Mouse (Mus musculus): Measurements from ENCODE around the gene Tcf19.
"Not testable (repeated sequence)": the region's sequence is repeated elsewhere in the genome, so short reads cannot be mapped to it uniquely, and the experiment has no call there.

Tcf19 gene

DNA sequence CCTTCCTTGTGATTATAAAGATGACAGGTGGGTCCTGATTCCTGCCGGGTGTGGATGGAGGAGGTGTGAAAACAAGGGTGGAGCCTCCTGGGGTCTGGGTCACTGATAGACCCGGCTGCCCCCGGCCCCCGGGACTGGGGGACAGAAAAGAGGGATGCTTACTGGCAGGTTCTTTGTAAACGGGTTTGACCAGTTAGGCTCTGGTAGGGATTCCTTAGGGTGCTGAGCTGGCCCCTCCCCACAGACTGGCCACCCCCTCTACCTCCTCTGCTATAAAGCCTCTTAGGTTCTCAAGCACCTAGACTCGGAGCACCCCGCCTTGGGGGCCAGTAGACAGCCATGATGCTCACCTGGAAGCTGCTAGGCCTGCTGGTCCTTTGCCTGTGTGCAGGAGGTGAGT is 16.3 kb upstream of the Tcf19 start, which contains the start of gene Psors1c2:
Psors1c2 (plus strand) TSS at position 301 of the 400 bp plus-strand sequence.
- DNase-seq (ENCODE audit: low spot score in 2 of 2) = no peak

DNA sequence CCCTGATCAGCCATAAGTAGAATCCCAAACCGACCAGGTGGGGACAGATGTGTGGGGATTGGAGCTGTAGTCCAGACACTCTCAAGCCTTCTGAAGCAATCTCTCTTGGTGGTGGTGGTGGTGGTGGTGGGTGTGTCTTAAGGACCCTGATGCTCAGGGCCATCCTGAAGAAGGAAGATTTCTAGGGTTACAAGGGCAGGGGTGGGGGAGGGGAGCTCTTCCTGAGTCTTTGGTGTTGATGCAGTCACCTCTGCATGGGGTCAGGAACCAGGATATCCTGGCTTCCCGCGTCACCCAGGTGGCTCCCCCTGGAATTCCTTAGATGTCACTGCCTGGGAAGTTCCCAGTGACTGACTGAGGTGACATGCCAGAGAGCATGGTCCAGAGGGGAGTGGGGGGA is 15.7 kb upstream of the Tcf19 start:
- no peak for DNase-seq (ENCODE audit: low spot score in 2 of 2)

DNA sequence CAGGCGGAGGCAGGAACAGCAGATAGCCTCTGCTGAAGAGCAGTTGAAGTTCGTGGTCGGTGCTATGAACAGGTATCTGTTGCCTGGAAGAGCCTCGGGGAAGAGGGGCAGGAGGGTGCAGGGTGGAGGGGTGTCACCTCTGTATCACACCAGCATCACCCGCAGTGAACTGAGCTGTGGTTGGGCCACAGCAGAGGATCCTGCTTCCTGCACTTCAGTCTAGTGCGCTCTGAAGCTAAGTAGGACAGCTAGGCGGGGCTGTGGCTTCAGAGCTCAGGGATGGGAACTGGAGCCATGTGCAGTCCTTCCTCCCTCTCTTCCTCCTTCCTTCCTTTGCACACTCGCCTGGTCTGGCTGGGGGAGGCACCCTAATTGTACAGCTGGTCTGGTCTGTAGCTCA is 10.0 kb upstream of the Tcf19 start:
- DNase-seq (ENCODE audit: low spot score in 2 of 2) = no peak

DNA sequence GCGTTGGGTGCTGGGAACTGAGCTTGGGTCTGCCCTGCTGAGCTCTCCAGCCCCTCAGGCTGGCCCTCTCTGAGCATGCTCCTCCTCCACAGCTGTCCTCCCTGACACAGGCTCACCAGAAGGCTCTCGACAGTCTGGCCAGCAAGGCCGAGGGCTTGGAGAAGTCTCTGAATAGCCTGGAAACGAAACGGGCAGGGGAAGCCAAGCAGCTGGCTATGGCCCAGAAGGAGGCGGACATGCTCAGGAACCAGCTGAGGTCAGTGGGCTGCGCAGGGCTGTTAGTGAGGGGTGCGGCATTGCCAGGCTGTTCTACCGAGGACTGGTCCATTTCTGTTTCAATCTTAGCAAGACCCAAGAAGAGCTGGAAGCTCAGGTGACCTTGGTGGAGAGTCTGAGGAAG is 7.7 kb upstream of the Tcf19 start:
- DNase-seq (ENCODE audit: low spot score in 2 of 2) = no peak

DNA sequence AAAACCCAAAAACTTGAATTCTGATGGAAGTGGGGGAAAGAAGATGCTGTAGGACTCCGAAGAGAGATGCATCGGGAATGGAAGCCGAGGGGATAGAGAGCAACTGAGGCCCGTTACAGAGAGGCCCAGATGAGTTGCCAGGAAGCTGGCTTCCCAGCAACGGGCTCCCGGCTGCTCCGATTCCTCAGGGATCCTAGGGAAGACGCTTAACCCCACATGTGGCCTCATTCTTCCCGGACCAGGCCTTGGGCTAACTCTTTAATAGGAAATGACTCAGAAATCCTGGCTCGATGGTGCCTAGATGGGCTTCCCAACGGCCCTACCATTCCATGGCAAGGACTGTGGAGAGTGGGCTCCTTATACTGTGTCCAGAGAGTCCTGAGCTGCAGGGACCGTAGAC is 902 bp upstream of the Tcf19 start:
- DNase-seq (ENCODE audit: low spot score in 2 of 2) = peak in 1 of 2 experiments; percentile 42

DNA sequence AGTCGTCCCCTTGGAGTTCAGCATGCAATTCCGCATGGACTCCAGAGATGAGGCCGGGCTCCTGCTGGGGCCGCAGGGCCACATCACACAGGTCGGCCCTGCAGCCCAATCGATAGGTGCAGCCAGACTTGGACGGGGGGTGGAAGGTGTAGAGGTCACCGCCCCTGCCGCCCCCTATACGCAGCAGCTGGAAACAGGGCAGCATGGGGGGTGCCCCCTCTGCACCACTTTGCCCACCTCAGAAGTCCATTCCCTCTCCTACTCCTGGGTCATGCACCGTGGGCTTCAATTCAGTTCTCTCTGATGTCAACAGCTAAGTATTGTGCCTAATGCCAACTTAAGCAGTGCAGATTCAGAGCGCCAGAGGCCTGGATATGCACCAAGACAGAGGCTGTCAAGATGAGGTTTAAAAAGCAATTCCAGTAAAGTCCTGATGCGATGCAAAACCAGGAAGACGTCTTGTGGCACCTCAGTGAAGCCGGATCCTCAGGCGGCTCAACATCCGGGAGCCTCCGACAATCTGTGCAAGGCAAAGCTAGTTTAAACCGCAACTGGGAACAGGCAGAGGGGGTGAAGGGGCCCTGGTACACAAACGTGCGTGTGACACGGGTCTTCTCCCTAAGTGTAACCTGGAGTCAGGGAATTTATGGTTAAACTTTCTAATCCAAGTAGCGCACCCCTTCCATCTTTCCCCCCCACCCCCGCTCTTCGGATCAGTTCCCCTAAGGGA is 548 bp downstream of the Tcf19 start:
- peak in 1 of 2 experiments; percentile 35 for DNase-seq (ENCODE audit: low spot score in 2 of 2)

DNA sequence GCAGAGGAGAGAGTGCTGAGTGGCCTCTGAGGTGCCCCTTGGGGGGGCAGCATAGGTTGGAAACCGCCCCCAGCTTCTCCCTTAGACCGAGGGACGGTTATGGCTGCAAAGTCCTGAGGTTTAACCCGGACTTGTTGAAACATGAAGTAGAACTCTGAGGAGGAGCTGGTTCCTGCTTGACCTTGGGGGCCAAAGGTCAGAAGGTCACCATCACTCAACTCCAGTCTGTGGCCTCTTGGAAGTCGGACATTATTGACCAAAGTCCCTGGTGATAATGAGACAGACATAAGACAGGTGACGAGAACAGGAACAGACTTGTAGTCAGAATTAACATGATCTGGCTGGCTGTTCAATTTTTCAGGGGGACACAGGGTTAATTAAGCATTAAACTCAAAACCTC is 1.9 kb downstream of the Tcf19 start:
- no peak for DNase-seq (ENCODE audit: low spot score in 2 of 2)

DNA sequence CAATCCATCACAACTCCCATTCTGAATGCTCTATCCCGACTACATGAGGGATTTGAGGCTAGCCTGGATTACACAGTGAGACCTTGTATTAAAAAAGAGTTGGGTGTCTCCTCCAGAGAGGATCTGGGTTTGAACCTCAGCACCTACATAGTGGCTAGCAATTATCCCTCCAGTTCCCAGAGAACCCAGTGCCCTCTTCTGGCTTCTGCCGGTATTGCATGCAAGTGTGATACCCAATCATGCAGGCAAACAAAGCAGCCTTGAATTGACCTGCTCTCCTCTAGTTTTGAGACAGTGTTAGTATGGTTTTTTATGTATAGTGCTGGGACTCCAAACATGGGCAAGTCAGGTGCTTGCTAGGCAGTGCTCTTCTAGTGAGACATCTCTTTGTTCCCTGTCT is 2.7 kb downstream of the Tcf19 start:
- peak; percentile 91 to 92 for DNase-seq (ENCODE audit: low spot score in 2 of 2)

DNA sequence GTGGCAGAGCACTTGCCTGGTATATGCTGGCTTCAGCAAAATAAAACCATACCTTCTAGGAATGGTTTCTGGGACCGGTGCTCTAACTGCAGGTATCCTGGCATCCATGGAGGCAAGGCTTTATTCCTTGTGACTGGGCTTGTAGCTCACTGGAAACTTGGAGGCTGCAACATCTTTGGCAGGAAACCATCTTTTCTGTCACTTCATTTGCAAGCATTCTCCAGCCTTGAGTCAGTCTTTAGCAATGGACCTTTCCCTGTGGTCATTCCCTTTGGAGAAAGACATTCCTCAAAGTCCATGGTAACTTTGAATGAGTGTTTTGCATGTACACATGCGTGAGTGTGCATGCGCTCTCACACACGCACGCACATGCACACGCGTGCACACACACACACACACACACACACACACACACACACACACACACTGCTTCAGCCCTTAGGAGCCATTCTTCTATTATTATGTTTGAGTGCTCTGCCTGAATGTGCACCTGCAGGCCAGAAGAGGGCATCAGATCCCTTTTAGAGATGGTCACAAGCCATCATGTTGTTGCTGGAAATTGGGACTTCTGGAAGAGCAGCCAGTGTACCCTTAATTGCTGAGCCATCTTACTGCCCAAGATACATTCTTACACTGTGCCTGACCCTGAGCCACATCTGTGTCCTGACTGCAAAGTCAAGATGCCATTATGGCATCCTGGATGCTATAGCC is 3.6 kb downstream of the Tcf19 start:
- no peak for DNase-seq (ENCODE audit: low spot score in 2 of 2)

DNA sequence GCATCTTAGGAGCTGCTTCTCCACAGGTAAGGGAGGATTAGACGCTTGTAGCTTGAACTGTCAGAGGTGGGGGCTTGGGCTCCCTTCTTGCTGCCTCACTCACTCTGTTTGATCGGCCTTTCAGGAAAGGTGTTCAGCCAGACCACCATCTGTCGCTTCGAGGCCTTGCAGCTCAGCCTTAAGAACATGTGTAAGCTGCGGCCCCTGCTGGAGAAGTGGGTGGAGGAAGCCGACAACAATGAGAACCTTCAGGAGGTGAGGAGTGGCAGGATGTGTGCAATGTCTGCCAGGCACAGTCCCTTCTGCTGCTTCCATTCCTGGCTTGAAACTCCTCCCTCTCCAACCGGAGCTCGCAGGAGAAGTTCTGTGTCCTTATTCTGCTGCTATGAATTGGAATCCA is 7.3 kb downstream of the Tcf19 start:
- DNase-seq (ENCODE audit: low spot score in 2 of 2) = peak in 1 of 2 experiments; percentile 58

DNA sequence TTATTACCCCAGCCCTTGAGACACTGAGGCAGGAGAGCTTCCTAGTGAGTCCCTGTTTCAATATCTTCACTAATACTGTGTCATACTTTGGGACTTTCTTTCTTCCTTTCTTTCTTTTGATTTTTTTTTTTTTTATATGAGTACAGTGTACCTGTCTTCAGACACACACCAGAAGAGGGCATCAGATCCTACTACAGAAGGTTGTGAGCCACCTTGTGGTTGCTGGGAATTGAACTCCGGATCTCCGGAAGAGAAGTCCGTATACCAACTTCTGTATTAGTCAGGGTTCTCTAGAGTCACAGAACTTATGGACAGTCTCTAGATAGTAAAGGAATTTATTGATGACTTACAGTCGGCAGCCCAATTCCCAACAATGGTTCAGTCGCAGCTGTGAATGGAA is 8.3 kb downstream of the Tcf19 start:
- not testable (repeated sequence) for DNase-seq (ENCODE audit: low spot score in 2 of 2)

DNA sequence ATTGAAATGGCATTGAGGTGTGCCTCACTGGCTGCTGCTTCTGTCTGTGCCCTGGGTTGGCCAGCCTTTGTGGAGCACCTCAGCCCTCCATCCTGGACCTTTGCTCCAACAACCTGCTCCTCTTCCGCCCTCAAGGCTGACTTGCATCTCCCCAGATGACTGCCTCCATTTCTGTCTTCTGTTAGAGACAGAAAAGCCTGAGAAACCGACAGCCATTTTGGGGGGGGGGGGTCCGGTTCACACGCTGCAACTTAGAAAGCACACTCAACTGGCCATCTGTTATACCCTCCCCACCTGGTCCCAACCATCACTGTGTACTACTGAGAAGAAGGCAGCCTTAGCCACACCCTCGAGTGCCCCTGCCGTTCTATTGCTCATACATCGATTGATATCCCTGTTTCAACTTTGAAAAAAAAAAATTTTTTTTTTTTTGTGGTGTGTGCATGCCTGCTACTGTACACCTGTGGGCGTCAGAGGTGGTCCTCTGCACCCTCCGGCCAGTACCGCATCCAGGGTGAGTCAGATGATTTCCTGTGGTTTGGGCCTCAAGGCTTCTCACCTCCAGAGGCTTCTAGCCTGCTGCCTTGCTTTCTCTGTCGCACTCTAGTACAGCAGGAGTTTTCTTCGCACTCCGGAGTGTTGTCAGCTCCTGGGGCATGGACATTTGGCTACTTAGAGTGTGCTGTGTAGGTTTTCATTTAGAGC is 8.9 kb downstream of the Tcf19 start:
- no peak for DNase-seq (ENCODE audit: low spot score in 2 of 2)

DNA sequence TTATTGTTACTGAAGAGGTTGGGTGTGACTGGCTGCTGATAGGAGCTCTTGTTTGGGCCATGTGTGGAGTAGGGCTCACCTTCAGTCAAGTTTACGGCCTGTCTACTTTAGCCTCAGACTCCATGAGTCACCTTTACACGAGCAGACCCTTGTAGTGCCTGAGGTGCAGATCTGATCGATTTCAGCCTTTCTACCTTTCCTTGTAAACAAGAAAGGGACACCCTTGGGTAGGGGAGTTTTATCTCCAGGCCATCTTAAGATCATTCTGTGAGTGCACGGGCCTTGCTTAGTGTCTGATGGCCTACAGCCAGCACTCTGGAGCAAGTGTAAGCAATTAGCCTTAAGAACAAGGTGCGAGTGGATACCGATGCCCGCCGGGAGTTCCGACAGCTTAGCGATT is 9.7 kb downstream of the Tcf19 start:
- no peak for DNase-seq (ENCODE audit: low spot score in 2 of 2)

DNA sequence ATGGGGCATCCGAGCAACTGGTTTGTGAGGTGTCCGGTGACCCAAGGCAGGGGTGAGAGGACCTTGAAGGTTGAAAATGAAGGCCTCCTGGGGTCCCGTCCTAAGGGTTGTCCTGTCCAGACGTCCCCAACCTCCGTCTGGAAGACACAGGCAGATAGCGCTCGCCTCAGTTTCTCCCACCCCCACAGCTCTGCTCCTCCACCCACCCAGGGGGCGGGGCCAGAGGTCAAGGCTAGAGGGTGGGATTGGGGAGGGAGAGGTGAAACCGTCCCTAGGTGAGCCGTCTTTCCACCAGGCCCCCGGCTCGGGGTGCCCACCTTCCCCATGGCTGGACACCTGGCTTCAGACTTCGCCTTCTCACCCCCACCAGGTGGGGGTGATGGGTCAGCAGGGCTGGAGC is 10.8 kb downstream of the Tcf19 start, which contains the start of gene Pou5f1:
Pou5f1 (plus strand) TSS at position 243 of the 400 bp plus-strand sequence.
- no peak for DNase-seq (ENCODE audit: low spot score in 2 of 2)

DNA sequence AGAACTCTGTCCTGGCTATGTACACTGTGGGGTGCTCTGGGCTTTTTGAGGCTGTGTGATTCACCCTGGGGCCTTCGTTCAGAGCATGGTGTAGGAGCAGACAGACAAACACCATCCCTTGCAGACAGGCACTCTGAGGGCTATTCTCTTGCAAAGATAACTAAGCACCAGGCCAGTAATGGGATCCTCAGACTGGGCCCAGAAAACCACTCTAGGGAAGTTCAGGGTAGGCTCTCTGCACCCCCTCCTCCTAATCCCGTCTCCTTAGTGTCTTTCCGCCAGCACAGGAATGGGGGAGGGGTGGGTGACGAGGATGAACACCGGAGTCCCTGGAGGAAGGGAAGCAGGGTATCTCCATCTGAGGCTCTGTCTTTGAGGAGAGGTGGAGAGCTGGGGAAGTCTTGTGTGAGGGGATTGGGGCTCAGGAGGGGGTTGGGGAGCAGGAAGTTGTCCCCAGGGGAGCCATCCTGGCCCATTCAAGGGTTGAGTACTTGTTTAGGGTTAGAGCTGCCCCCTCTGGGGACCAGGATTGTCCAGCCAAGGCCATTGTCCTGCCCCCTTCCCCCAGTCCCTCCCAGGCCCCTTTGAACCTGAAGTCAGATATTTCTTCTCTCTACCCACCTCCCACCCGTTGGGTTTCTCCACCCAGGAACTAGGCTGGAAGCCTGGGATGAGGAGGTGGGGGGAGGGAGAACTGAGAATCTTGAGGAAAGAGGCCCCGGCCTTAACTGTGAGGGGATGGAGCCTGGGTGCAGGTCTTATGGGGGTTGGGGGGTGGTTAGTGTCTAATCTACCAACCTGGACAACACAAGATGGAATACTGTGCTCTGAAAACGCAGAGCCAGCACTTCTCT is 11.8 kb downstream of the Tcf19 start:
- DNase-seq (ENCODE audit: low spot score in 2 of 2) = no peak

DNA sequence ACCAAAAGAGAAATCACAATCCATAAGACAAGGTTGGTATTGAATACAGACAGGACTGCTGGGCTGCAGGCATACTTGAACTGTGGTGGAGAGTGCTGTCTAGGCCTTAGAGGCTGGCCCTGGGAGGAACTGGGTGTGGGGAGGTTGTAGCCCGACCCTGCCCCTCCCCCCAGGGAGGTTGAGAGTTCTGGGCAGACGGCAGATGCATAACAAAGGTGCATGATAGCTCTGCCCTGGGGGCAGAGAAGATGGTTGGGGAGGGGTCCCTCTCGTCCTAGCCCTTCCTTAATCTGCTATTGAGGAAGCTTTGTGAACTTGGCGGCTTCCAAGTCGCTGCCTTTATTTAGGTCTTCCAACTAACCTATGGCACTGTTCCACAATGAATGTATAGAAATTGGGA is 12.8 kb downstream of the Tcf19 start:
- no peak for DNase-seq (ENCODE audit: low spot score in 2 of 2)

DNA sequence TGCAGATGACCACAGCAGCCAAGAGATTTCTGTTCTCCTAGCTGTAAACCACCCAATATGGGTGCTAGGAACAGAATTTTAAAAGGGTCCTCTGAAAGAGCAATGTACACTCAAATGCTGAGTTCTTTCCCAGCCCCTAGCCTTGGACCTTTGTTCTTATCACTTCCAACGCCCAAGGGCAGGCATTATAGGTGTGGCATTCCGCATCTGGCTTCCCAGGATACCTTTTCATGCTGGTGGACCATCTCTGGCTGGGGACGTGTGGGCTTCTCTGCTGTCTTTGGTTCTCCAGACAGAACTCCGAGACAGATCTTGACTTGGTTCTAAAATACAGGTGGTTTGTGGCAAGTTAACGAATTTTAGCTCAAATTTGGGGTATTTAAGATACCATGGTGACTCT is 13.9 kb downstream of the Tcf19 start:
- DNase-seq (ENCODE audit: low spot score in 2 of 2) = no peak

DNA sequence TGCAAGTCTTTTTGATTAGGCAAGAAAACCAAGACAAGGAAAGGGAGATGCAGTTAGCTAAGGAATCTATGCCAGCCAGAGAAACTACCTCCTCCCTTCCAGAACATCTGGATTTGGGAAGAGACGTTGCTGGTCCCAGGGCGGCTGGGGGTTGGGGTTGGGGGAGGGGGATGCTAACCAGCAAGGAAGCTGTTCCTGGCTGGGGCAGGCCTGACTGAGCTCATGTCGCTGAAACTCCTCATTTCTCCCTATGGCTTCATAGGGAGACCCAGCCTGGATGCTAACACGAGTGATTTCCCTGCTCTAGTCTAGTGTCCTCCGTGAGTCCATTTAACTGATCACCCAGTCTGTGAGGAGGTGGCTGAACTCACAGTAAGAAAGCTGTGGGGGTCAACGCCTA is 14.4 kb downstream of the Tcf19 start:
- no peak for DNase-seq (ENCODE audit: low spot score in 2 of 2)

DNA sequence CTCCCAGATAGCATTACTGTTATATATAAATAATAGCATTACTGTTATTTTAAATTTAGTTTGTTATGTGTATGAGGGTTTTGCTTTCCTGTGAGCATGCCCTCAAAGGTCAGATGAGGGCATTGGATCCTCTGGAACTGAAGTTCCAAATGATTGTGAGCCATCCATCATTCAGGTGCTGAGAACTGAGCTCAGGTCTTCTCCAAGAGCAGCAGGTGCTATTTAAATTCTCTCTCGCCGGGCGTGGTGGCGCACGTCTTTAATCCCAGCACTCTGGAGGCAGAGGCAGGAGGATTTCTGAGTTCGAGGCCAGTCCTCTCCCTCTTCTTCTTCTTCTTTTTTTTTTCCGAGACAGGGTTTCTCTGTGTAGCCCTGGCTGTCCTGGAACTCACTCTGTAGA is 19.5 kb downstream of the Tcf19 start:
- DNase-seq (ENCODE audit: low spot score in 2 of 2) = no peak

DNA sequence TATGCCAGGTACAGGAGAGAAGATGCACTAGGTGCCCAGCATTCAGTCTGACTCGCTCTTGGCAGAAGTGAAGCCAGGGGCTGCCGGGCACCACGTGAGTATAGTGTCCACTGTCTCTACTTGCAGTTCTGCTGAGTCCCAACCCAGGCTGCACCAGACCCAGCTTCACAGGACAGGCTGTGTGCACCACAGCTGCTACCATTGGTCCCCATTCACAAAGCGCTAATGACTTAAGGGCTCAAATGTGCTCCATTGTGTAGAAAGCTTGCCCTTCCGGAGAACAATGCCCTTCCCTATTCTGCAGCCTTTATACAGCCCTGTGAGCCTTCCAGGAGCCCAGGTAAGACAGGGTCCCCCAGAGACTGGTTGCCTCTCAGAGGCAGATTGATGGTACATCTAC is 26.3 kb downstream of the Tcf19 start:
- no peak for DNase-seq (ENCODE audit: low spot score in 2 of 2)

DNA sequence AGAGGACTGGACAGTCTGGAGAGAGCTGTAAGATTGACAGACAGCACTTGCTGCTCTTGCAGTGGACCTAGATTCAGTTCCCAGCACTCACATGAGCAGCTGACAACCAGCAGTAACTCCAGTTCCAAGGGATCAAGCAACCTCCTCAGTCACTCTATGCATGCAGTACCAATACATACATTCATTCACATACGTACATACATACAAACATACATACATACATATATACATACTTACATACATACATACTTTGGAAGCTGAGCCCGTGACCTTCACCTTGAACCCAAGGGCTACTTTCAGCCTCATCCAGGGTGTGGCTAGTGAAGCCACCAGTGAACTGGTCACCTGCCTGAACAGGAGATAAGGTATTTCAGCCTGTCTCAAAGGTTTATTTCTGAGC is 28.6 kb downstream of the Tcf19 start:
- no peak for DNase-seq (ENCODE audit: low spot score in 2 of 2)

DNA sequence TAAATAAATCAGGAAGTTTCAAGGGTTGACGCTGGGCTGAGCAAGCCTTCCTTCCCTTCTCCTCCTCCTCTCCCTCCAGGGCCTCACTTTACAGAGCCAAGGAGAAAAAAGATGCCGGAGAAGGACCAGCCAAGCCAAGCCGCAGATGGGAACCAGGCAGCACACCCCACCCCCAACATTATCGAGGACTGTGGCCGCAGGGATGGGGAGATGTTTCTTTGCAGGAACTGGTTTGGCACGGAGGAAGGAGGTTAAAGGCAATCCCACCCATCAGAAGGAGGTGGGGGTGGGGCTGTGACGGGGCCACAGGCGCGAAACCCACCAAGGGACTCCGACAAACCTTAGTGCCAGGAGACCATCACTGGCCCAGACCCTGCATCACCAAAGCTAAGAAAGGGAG is 29.9 kb downstream of the Tcf19 start:
- DNase-seq (ENCODE audit: low spot score in 2 of 2) = no peak
